Mouse (Mus musculus) intestine, postnatal 0 days (tissue): ENCODE measurements around the gene Dis3l2. TPM values are rescaled to one million over a fixed set of nuclear protein-coding genes. Genes with fewer than 3 reads are reported as not detected.

Experiments
- ATAC-seq: fragments of 200-750 bp; cut with Nextera tagmentation; 2 replicates; pipeline ENCODE4 v1.8.0; 2017; ENCODE audit warnings: mild to moderate bottlenecking, moderate TSS enrichment, moderate library complexity
- H3K27ac ChIP-seq: fragments of 300-500 bp; sonication (generic); 2 replicates; pipeline ENCODE4 v1.5.1; 2014; ENCODE audit warnings: mild to moderate bottlenecking, low read depth, low read length, moderate library complexity
- H3K27me3 ChIP-seq: fragments of 300-500 bp; sonication (generic); replicated peaks from 2 replicates; pipeline ENCODE4 v1.6.1; 2014; ENCODE audit warnings: low read length, mixed read lengths; ENCODE audit not compliant: control insufficient read depth, insufficient read depth
- H3K36me3 ChIP-seq: fragments of 300-500 bp; sonication (generic); 2 replicates; pipeline ENCODE4 v1.6.1; 2014; ENCODE audit warnings: mild to moderate bottlenecking, moderate library complexity; ENCODE audit not compliant: control insufficient read depth, insufficient read depth
- H3K4me1 ChIP-seq: fragments of 300-500 bp; sonication (generic); replicated peaks from 2 replicates; pipeline ENCODE4 v1.6.1; 2014; ENCODE audit warnings: antibody characterized with exemption, low read length, mixed read lengths; ENCODE audit not compliant: control insufficient read depth, insufficient read depth
- H3K4me2 ChIP-seq: fragments of 300-500 bp; sonication (generic); replicated peaks from 2 replicates; pipeline ENCODE4 v1.6.1; 2014; ENCODE audit warnings: low read depth, mild to moderate bottlenecking, moderate library complexity
- H3K4me3 ChIP-seq: fragments of 300-500 bp; sonication (generic); 2 replicates; pipeline ENCODE4 v1.5.1; 2014; ENCODE audit warnings: low read depth, low read length
- H3K9ac ChIP-seq: fragments of 300-500 bp; sonication (generic); 2 replicates; pipeline ENCODE4 v1.6.1; 2014; ENCODE audit warnings: mild to moderate bottlenecking, low read depth, low read length
- H3K9me3 ChIP-seq: fragments of 300-500 bp; sonication (generic); 2 replicates; pipeline ENCODE4 v1.6.1; 2016; ENCODE audit warnings: mixed run types; ENCODE audit not compliant: control insufficient read depth
- CTCF ChIP-seq: sonication (generic); IDR thresholded peaks from 2 replicates; pipeline ENCODE4 v1.5.1; 2016; ENCODE audit warnings: low read depth, mild to moderate bottlenecking, control low read depth, antibody characterized with exemption, moderate library complexity
- WGBS: fragments of 180-500 bp; shearing (Covaris S2); extraction: QIAGEN DNeasy Blood & Tissue Kit; methylation state at CpG from one replicate; pipeline ENCODE4 v1.1.7; 2014; 5-methylcytosine and 5-hydroxymethylcytosine counted together
- polyA plus RNA-seq: library from polyadenylated mRNA; unstranded; fragments of >200 nt; fragmentation: Nextera tagmentation; extraction: Ambion mirVana; gene quantifications from 2 replicates; pipeline ENCODE4 v1.2.1, GENCODE M21; 2015

Dis3l2 gene
- polyA plus RNA-seq, 1 experiment from 2014 or later, result 11.7 TPM

DNA sequence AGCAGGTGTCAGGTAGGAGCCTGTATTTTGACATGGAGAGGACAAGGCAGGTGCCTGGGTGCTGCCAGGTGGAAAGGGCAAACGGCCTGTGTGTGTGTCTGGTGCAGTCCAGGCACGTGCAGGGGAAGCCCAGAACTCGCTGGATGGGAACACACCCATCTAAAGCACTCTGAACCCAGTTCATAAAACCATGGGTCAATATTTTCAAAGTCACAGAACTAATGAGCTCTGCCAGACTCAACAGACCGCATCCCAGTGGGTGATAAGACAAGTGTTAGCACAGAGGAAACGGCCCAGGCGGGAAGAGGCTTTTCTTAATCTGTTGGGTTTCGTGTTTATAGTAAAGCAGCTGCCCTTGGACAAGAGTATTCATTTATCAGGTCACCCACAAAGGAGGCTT, 328.9 kb downstream of the Dis3l2 start:
- no peaks in the 10 kb centered on the region for H3K9me3 ChIP-seq
- no peak for TF ChIP-seq CTCF
- H3K36me3 ChIP-seq, result no peaks in the 10 kb centered on the region
- H3K27me3 ChIP-seq, result no peaks in the 10 kb centered on the region
- H3K4me3 ChIP-seq, result no peak overlapping the region
- ATAC-seq, result peak; percentile 70
- H3K9ac ChIP-seq, result no peak overlapping the region
- no peak overlapping the region for H3K4me2 ChIP-seq
- WGBS, result 21% methylated on average over 7 of the region's 7 CpGs
- H3K27ac ChIP-seq, result no peak overlapping the region
- H3K4me1 ChIP-seq, result peaks cover 8% of the 10 kb centered on the region; the same call in 1 of the 2 replicates

GRCm38 (mm10) chr1:87035532-87036161, 332.0 kb downstream of the Dis3l2 start:
- H3K27ac ChIP-seq, result peak overlapping the region; percentile 46
- no peaks in the 10 kb centered on the region for H3K27me3 ChIP-seq
- H3K9me3 ChIP-seq, result no peaks in the 10 kb centered on the region
- no peak for TF ChIP-seq CTCF
- H3K9ac ChIP-seq, result no peak overlapping the region
- no peaks in the 10 kb centered on the region for H3K36me3 ChIP-seq
- peaks cover 8% of the 10 kb centered on the region; the same call in 1 of the 2 replicates for H3K4me1 ChIP-seq
- no peak overlapping the region for H3K4me2 ChIP-seq
- WGBS, result 11% methylated on average over 4 of the region's 4 CpGs
- ATAC-seq, result peak; percentile 76
- no peak overlapping the region for H3K4me3 ChIP-seq

GRCm38 (mm10) chr1:87036334-87036733, 332.7 kb downstream of the Dis3l2 start:
- Histone ChIP-seq H3K4me3 (no peak overlapping the region), H3K27me3 (no peaks in the 10 kb centered on the region), H3K9me3 (no peaks in the 10 kb centered on the region), H3K4me2 (no peak overlapping the region), H3K36me3 (no peaks in the 10 kb centered on the region), H3K9ac (no peak overlapping the region), H3K4me1 (peaks cover 8% of the 10 kb centered on the region; the same call in 1 of the 2 replicates), H3K27ac (peak overlapping the region; percentile 46)
- no peak for ATAC-seq
- TF ChIP-seq CTCF, result no peak
- 71% methylated on average over 3 of the region's 3 CpGs for WGBS

DNA sequence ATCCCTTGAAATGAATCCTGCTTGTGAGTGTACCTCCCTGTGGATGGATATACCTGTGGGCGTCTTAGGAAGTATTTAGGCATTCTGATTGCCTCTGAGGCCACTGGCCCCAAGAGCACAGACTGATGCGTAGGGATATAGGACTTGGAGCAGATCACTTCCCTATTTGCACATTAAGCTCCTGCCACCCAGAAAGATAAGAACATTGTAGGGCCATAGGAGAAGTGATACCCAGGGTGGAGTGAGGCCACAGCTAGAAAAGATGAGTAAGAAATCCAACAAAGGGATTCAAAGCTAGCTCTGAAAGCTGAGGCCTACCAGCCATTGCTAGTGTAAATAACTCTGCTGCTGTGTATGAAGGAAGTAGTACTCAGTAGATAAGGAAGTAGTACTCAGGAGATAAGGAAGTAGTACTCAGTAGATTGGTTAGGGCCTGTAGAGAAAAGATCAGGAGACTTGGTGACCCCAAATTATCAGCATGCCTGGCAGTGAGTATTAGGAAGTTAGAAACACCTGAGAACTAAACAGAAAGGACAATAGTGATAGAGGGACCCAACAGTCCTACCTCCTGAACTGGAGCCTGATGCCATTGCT, 335.0 kb downstream of the Dis3l2 start:
- Histone ChIP-seq H3K9me3 (no peaks in the 10 kb centered on the region), H3K36me3 (no peaks in the 10 kb centered on the region), H3K27me3 (no peaks in the 10 kb centered on the region), H3K4me1 (peaks cover 8% of the 10 kb centered on the region; the same call in 1 of the 2 replicates), H3K9ac (no peak overlapping the region), H3K4me3 (no peak overlapping the region), H3K4me2 (no peak overlapping the region), H3K27ac (no peak overlapping the region)
- no peak for TF ChIP-seq CTCF
- WGBS, result 92% methylated on average over 2 of the region's 2 CpGs
- no peak for ATAC-seq

DNA sequence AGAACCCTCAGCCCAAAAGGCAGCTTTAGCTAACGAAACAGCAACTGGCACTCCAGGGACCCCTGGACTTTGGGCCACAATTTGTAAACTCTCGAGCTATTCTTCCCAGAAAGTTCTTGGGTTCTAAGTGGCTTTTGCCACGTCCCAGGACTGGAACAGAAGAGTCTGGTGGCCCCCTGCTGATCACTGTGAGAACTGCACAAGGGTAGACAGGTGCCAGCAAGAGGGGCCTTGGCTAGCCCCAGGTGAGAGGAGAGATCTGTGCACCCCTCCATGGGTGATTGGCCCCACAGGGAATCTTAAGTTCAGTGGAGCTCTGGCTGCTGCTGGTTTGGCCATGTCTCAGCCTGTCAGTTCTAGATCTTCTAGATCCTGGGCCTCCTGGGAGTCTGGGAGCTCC, 337.5 kb downstream of the Dis3l2 start:
- ATAC-seq, result 0 out of 2 replicates have a peak, but pooled peaks have one; percentile 27
- peak; percentile 84 for TF ChIP-seq CTCF
- H3K27ac ChIP-seq, result no peak overlapping the region

GRCm38 (mm10) chr1:87041814-87042438, 338.3 kb downstream of the Dis3l2 start:
- H3K9me3 ChIP-seq, result no peaks in the 10 kb centered on the region
- no peaks in the 10 kb centered on the region for H3K27me3 ChIP-seq
- no peaks in the 10 kb centered on the region; the same call in 1 of the 2 replicates for H3K36me3 ChIP-seq
- WGBS, result 0% methylated on average over 1 of the region's 1 CpGs
- no peak overlapping the region for H3K4me3 ChIP-seq
- no peak overlapping the region for H3K4me2 ChIP-seq
- peak; percentile 99 for TF ChIP-seq CTCF
- peak; percentile 56 for ATAC-seq
- H3K27ac ChIP-seq, result no peak overlapping the region
- no peaks in the 10 kb centered on the region for H3K4me1 ChIP-seq
- H3K9ac ChIP-seq, result no peak overlapping the region

More for the DNA sequence above, 337.5 kb downstream of the Dis3l2 start:
- no peaks in the 10 kb centered on the region for H3K9me3 ChIP-seq
- no peak overlapping the region for H3K9ac ChIP-seq
- H3K4me3 ChIP-seq, result no peak overlapping the region
- WGBS, result 9% methylated on average over 3 of the region's 3 CpGs
- no peaks in the 10 kb centered on the region; the same call in 1 of the 2 replicates for H3K36me3 ChIP-seq
- H3K4me1 ChIP-seq, result peaks cover under 1% of the 10 kb centered on the region; the same call in 1 of the 2 replicates
- no peak overlapping the region for H3K4me2 ChIP-seq
- H3K27me3 ChIP-seq, result no peaks in the 10 kb centered on the region
